Mouse (Mus musculus) MEL (cell line): ENCODE data around the gene Cpt2. TPM values are rescaled to one million over a fixed set of nuclear protein-coding genes. Genes with fewer than 3 reads are reported as not detected.

Source experiments
- DNase-seq: peaks from one replicate; pipeline ENCODE4 v3.0.0; 2011; ENCODE audit warnings: low read depth, low spot score
- H3K27ac ChIP-seq: 2 replicates; pipeline ENCODE4 v1.5.1; 2012; ENCODE audit warnings: low read depth, mild to moderate bottlenecking, control low read depth, low read length, moderate library complexity; ENCODE audit not compliant: control insufficient read depth
- H3K27me3 ChIP-seq, 2 experiments: fragments of 150-350 bp in 1 of 2; sonication (generic) in 1 of 2; 2 replicates each; pipeline ENCODE4 v1.6.1; 2012; ENCODE audit warnings: low read length in 2 of 2, mild to moderate bottlenecking in 2 of 2, improper control_type of control experiment in 1 of 2, moderate library complexity in 1 of 2; ENCODE audit not compliant: insufficient read depth in 2 of 2, control insufficient read depth in 1 of 2
- H3K36me3 ChIP-seq, 2 experiments: 2 replicates each; pipeline ENCODE4 v1.6.1; 2012 to 2014; ENCODE audit warnings: low read length in 2 of 2, improper control_type of control experiment in 1 of 2, inconsistent platforms in 1 of 2, mild to moderate bottlenecking in 1 of 2; ENCODE audit not compliant: insufficient read depth in 2 of 2, control insufficient read depth in 1 of 2
- H3K4me1 ChIP-seq, 2 experiments: fragments of 150-350 bp in 1 of 2; sonication (generic) in 1 of 2; 2 replicates each; pipeline ENCODE4 v1.6.1; 2012; ENCODE audit warnings: low read length in 2 of 2, improper control_type of control experiment in 1 of 2, mild to moderate bottlenecking in 1 of 2; ENCODE audit not compliant: insufficient read depth in 2 of 2, control insufficient read depth in 1 of 2
- H3K4me3 ChIP-seq, 2 experiments: fragments of 150-350 bp in 1 of 2; sonication (generic) in 1 of 2; 2 replicates each; pipeline ENCODE4 v1.5.1; 2012; ENCODE audit warnings: low read depth in 2 of 2, low read length in 2 of 2, mild to moderate bottlenecking in 2 of 2, moderate library complexity in 2 of 2, control low read depth in 1 of 2, improper control_type of control experiment in 1 of 2; ENCODE audit not compliant: control insufficient read depth in 1 of 2, insufficient read depth in 1 of 2
- H3K79me2 ChIP-seq: 2 replicates; pipeline ENCODE4 v1.6.1; 2012; ENCODE audit warnings: mild to moderate bottlenecking, low read length, moderate library complexity; ENCODE audit not compliant: control insufficient read depth, poor library complexity, insufficient read depth
- H3K9ac ChIP-seq: 2 replicates; pipeline ENCODE4 v1.6.1; 2012; ENCODE audit warnings: low read depth, mild to moderate bottlenecking, control low read depth, low read length, moderate library complexity; ENCODE audit not compliant: control insufficient read depth, poor library complexity, severe bottlenecking
- H3K9me3 ChIP-seq: fragments of 150-350 bp; sonication (generic); replicated peaks from 2 replicates; pipeline ENCODE4 v1.6.1; 2012; ENCODE audit warnings: mild to moderate bottlenecking, low read length, improper control_type of control experiment, moderate library complexity; ENCODE audit not compliant: insufficient read depth
- CHD1 ChIP-seq: IDR thresholded peaks from 2 replicates; pipeline ENCODE4 v1.6.1; 2012; ENCODE audit warnings: low read depth, mild to moderate bottlenecking, inconsistent platforms, low read length, improper control_type of control experiment
- CTCF ChIP-seq, 3 experiments: IDR thresholded peaks in 2 of 3; conservative IDR thresholded peaks in 1 of 3; 2 replicates each; pipeline ENCODE4 v1.5.1; 2011 to 2012; ENCODE audit warnings: low read length in 3 of 3, low read depth in 2 of 3, mild to moderate bottlenecking in 2 of 3, improper control_type of control experiment in 1 of 3, inconsistent platforms in 1 of 3, mixed read lengths in 1 of 3, moderate library complexity in 1 of 3; ENCODE audit not compliant: control insufficient read depth in 1 of 3, insufficient read depth in 1 of 3, poor library complexity in 1 of 3, severe bottlenecking in 1 of 3
- ELF1 ChIP-seq: IDR thresholded peaks from 2 replicates; pipeline ENCODE4 v1.6.1; 2014; ENCODE audit warnings: low read depth, mild to moderate bottlenecking, inconsistent platforms, low read length, improper control_type of control experiment, moderate library complexity
- EP300 ChIP-seq, 2 experiments: IDR thresholded peaks; 2 replicates each; pipeline ENCODE4 v1.6.1; 2011; ENCODE audit warnings: improper control_type of control experiment in 2 of 2, low read length in 2 of 2, low read depth in 1 of 2, mild to moderate bottlenecking in 1 of 2
- ETS1 ChIP-seq: IDR thresholded peaks from 2 replicates; pipeline ENCODE4 v1.6.1; 2012; ENCODE audit warnings: low read depth, mild to moderate bottlenecking, inconsistent platforms, low read length, improper control_type of control experiment, moderate library complexity
- GABPA ChIP-seq: IDR thresholded peaks from 2 replicates; pipeline ENCODE4 v1.6.1; 2012; ENCODE audit warnings: low read depth, mild to moderate bottlenecking, inconsistent platforms, low read length, improper control_type of control experiment, moderate library complexity
- GATA1 ChIP-seq: IDR thresholded peaks from 2 replicates; pipeline ENCODE4 v1.6.1; 2011; ENCODE audit warnings: low read depth, low read length, improper control_type of control experiment
- JUND ChIP-seq: IDR thresholded peaks from 2 replicates; pipeline ENCODE4 v1.6.1; 2011; ENCODE audit warnings: low read depth, mild to moderate bottlenecking, improper control_type of control experiment, low read length
- MAFK ChIP-seq: IDR thresholded peaks from 2 replicates; pipeline ENCODE4 v1.6.1; 2011; ENCODE audit warnings: low read depth, mild to moderate bottlenecking, low read length, improper control_type of control experiment, borderline replicate concordance
- MAX ChIP-seq: IDR thresholded peaks from 2 replicates; pipeline ENCODE4 v1.6.1; 2011; ENCODE audit warnings: low read length, improper control_type of control experiment
- MEF2A ChIP-seq: IDR thresholded peaks from 2 replicates; pipeline ENCODE4 v1.6.1; 2014; ENCODE audit warnings: low read depth, mild to moderate bottlenecking, inconsistent platforms, low read length, improper control_type of control experiment; ENCODE audit not compliant: poor library complexity, insufficient replicate concordance, severe bottlenecking; ENCODE audit errors: extremely low read depth
- MXI1 ChIP-seq: IDR thresholded peaks from 2 replicates; pipeline ENCODE4 v1.6.1; 2011; ENCODE audit warnings: mild to moderate bottlenecking, low read depth, low read length, improper control_type of control experiment
- NELFE ChIP-seq: IDR thresholded peaks from 2 replicates; pipeline ENCODE4 v1.6.1; 2011; ENCODE audit warnings: low read depth, low read length, improper control_type of control experiment
- RAD21 ChIP-seq: IDR thresholded peaks from 2 replicates; pipeline ENCODE4 v1.6.1; 2011; ENCODE audit warnings: mild to moderate bottlenecking, low read depth, low read length, improper control_type of control experiment
- SIN3A ChIP-seq: IDR thresholded peaks from 2 replicates; pipeline ENCODE4 v1.6.1; 2012; ENCODE audit warnings: low read length, improper control_type of control experiment, inconsistent platforms
- TAL1 ChIP-seq: IDR thresholded peaks from 2 replicates; pipeline ENCODE4 v1.6.1; 2012; ENCODE audit warnings: mild to moderate bottlenecking, inconsistent platforms, low read length, moderate library complexity, mixed read lengths
- TBP ChIP-seq: IDR thresholded peaks from 2 replicates; pipeline ENCODE4 v1.8.0; 2011; ENCODE audit warnings: low read depth, low read length, improper control_type of control experiment
- USF1 ChIP-seq: IDR thresholded peaks from 2 replicates; pipeline ENCODE4 v1.6.1; 2014; ENCODE audit warnings: low read depth, mild to moderate bottlenecking, inconsistent platforms, low read length, improper control_type of control experiment, moderate library complexity
- ZC3H11A ChIP-seq: IDR thresholded peaks from 2 replicates; pipeline ENCODE4 v1.6.1; 2012; ENCODE audit warnings: low read depth, mild to moderate bottlenecking, inconsistent platforms, low read length, improper control_type of control experiment
- ZMIZ1 ChIP-seq: IDR thresholded peaks from 2 replicates; pipeline ENCODE4 v1.6.1; 2012; ENCODE audit warnings: low read depth, mild to moderate bottlenecking, inconsistent platforms, low read length, improper control_type of control experiment, moderate library complexity
- ZNF384 ChIP-seq: IDR thresholded peaks from 2 replicates; pipeline ENCODE4 v1.6.1; 2012; ENCODE audit warnings: low read depth, mild to moderate bottlenecking, inconsistent platforms, low read length, improper control_type of control experiment
- polyA plus RNA-seq, 2 experiments: library from polyadenylated mRNA; stranded (reverse) in 1 of 2; unstranded in 1 of 2; fragments of >175 nt in 1 of 2; fragments of >200 nt in 1 of 2; gene quantifications; 2 replicates each; pipeline versions ENCODE4 v1.2.1 to v1.2.4; 2012; ENCODE audit warnings: low replicate concordance in 2 of 2, low read depth in 1 of 2; ENCODE audit not compliant: insufficient read length in 2 of 2, insufficient read depth in 1 of 2, missing spikeins in 1 of 2
- total RNA-seq: library from RNA; depleted of rRNA; stranded (reverse); fragments of 300-350 nt; gene quantifications from 2 replicates; pipeline ENCODE4 v1.2.3, GENCODE M21; 2012

Cpt2 gene
- total and polyA plus RNA-seq, 3 experiments = 14.0 to 37.6 TPM; not detected in 1

- Histone ChIP-seq H3K9me3 (no peaks in the 10 kb centered on the region), H3K4me3 (no peak overlapping the region), H3K9ac (no peak overlapping the region), H3K27ac (no peak overlapping the region), H3K79me2 (no peaks in the 10 kb centered on the region), H3K27me3 (peaks cover 1 to 4% of the 10 kb centered on the region in 2 experiments; a peak in 3 of 4 replicates)
- TF ChIP-seq EP300 (IDR thresholded peaks at IDR 0.05; ENCODE audit: low read depth in 1 of 2, low read length in 2 of 2) = peak; percentile 7 to 19; a peak in 1 of 4 replicates
- TF ChIP-seq TBP = no peak
- TF ChIP-seq CHD1 = no peak
- TF ChIP-seq TAL1 = peak; percentile 32; the same call in 1 of the 2 replicates
- no peak for TF ChIP-seq RAD21
- TF ChIP-seq ZNF384 = no peak
- TF ChIP-seq, all 39 proteins: peak for 2
- Histone ChIP-seq H3K36me3 (no peaks in the 10 kb centered on the region), H3K4me1 (peaks cover 0 to 13% of the 10 kb centered on the region in 2 experiments; a peak in 2 of 4 replicates)
- DNase-seq = peak; percentile 64
Observed at GRCm38 (mm10) chr4:107962044-107962732, 38.8 kb upstream of the Cpt2 start.

- TF ChIP-seq ETS1 = no peak
- TF ChIP-seq JUND = no peak
- TF ChIP-seq MXI1 = no peak
- TF ChIP-seq ZNF384 = no peak
- TF ChIP-seq MEF2A = no peak
- no peak for TF ChIP-seq NELFE
- TF ChIP-seq ZMIZ1 = no peak
- TF ChIP-seq USF1 = no peak
- TF ChIP-seq ELF1 = no peak
- TF ChIP-seq EP300 (IDR thresholded peaks at IDR 0.05; ENCODE audit: low read depth in 1 of 2, low read length in 2 of 2) = no peak
- TF ChIP-seq SIN3A = no peak
- TF ChIP-seq CHD1 = no peak
- no peak for TF ChIP-seq CTCF (IDR thresholded peaks at IDR 0.05 in 2 of 3, conservative IDR thresholded peaks at IDR 0.05 in 1 of 3; ENCODE audit: control insufficient read depth in 1 of 3, insufficient read depth in 1 of 3, low read depth in 2 of 3, low read length in 3 of 3, poor library complexity in 1 of 3, severe bottlenecking in 1 of 3)
- TF ChIP-seq GABPA = no peak
- TF ChIP-seq MAFK = no peak
- TF ChIP-seq MAX = no peak
- TF ChIP-seq ZC3H11A = no peak
- TF ChIP-seq GATA1 = no peak
- no peak for TF ChIP-seq TAL1
- TF ChIP-seq, all 39 proteins: peak for 0
- H3K4me3 ChIP-seq = no peak overlapping the region
- no peak for DNase-seq
- H3K27ac ChIP-seq = no peak overlapping the region
- H3K9me3 ChIP-seq = no peaks in the 10 kb centered on the region
- peaks cover 0 to 10% of the 10 kb centered on the region in 2 experiments; a peak in 2 of 4 replicates for H3K4me1 ChIP-seq
- H3K9ac ChIP-seq = no peak overlapping the region
- no peaks in the 10 kb centered on the region for H3K79me2 ChIP-seq
- H3K36me3 ChIP-seq = no peaks in the 10 kb centered on the region
- peaks cover 1 to 8% of the 10 kb centered on the region in 2 experiments for H3K27me3 ChIP-seq
Observed at GRCm38 (mm10) chr4:107958487-107958886, 35.1 kb upstream of the Cpt2 start.
